Mouse (Mus musculus): ENCODE measurements at regions not wholly inside any gene's neighbourhood (a gene's known extent, or its start where the extent isn't known, plus 50 kb on each side); places are given as distances from the start of the nearest gene placed in this dataset.

DNA sequence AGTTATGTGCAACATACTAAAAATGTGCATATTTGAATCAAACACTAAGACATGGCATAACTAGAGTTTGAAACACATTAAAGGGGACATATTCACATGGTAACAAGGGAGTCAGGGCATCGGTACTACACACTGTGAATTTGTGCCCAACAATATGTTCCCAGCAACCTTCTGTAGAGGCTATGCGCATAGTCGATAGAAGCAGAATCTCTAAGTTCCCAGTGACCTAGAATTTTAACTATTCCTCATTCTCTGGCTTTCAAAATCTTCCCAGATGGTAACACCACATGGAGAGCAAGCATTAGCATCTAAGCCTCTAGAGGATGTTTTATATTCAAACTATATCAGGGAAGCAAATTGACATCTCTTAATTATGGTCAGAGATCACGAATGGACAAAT, 1614.7 kb downstream of the Stim2 start:
- Histone ChIP-seq H3K9me3 (ENCODE audit: control insufficient read depth, low read length) (no peaks in the 10 kb centered on the region), H3K36me3 (replicated peaks; ENCODE audit: control insufficient read depth, insufficient read depth) (no peaks in the 10 kb centered on the region), H3K4me1 (replicated peaks; ENCODE audit: control insufficient read depth, insufficient read depth, low read length) (no peaks in the 10 kb centered on the region), H3K4me3 (replicated peaks; ENCODE audit: low read length) (no peak overlapping the region), H3K4me2 (replicated peaks) (no peak overlapping the region), H3K27ac (no peak overlapping the region), H3K27me3 (ENCODE audit: control insufficient read depth, insufficient read depth, low read length) (no peaks in the 10 kb centered on the region), H3K9ac (no peak overlapping the region)
- ATAC-seq (ENCODE audit: low FRiP score) (no peak), DNase-seq (ENCODE audit: low spot score) (peak; percentile 10)
- WGBS, result 85% methylated on average over 4 of the region's 4 CpGs

Data from hindbrain, embryonic 14.5 days (tissue).